Mouse (Mus musculus) left cerebral cortex, postnatal 4 days (tissue): Measurements from ENCODE around the gene Efcc1. TPM values are rescaled to one million over a fixed set of nuclear protein-coding genes. Genes with fewer than 3 reads are reported as not detected.
"Not testable (repeated sequence)": the region's sequence is repeated elsewhere in the genome, so short reads cannot be mapped to it uniquely, and the experiment has no call there.

Experiments
- DNase-seq: peaks from one replicate; pipeline ENCODE4 v3.0.0-alpha.2; 2022
- intact Hi-C: fragments of 180-260 bp; cut with DNase I; formaldehyde crosslinking; loops from one replicate; pipeline ENCODE4 v1.15.1; 2025
- total RNA-seq, 2 experiments: library from RNA; stranded (reverse); gene quantifications; 2 replicates each; pipeline ENCODE4 v1.2.3; 2021

The Efcc1 gene
- total RNA-seq, 2 experiments from 2014 or later = 3.4 to 6.2 TPM

GRCm38 (mm10) chr6:87743281-87743680 lies 12.6 kb downstream of the Efcc1 start:
- no peak for DNase-seq
- intact Hi-C loops = no loop called here

DNA sequence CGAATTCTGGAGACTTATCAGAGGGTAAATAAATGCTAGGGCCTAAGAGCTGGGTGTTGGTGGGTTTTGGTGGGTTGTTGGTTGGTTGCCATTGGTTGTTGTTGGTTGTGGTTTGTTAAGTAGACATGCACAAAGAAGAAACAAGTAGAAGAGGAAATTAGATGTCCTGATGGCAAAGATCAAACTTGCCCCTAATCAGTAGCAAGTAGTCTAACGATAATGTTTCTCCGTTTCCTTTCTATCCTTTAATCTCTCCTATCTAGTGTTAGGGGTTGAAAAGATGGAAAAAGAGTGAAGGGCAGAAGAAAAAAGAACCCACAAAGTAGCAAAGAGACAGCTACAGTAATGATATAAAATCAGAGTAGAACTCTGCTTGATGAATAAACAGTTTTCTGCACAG lies 14.0 kb downstream of the Efcc1 start:
- no peak for DNase-seq
- intact Hi-C loops = no loop called here

DNA sequence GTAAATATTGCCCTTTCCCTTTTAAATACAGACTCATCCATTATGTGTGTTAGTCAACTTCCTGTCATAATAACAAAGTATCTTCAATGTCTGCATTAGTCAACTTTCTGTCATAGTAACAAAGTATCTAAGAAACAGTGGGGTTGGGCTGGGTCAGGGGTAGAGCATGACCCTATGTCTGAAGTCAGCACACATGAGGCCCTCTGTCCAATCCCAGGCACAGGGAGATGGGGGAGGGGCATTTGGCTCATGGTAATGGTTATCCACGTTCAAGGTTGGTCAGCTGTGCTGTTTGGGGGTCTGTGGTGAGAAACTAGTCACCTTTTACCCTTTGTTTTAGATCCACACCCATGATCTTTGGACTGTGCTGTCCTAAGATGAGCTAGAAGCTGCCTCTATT lies 14.6 kb downstream of the Efcc1 start:
- DNase-seq = no peak
- intact Hi-C loops = no loop called here

DNA sequence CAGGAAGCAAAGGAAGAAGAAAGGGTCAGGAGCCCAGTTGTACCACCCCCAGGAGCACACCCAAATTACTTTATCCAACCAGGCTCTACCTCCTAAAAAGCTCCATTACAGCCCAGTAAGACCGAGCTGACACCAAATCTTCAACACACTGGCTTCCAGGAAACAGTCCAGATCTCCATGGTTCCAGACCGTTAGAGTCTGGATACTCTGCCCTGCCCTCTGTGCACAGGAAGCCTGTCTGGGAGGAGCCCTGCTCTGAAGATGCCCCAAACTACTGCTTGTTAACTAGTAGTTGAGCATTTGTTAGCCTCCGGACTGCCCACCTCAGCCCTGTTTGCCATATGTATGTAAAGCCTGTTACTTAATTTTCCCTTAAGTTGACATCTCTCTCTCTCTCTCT lies 15.4 kb downstream of the Efcc1 start:
- intact Hi-C loops = no loop called here
- DNase-seq = no peak

DNA sequence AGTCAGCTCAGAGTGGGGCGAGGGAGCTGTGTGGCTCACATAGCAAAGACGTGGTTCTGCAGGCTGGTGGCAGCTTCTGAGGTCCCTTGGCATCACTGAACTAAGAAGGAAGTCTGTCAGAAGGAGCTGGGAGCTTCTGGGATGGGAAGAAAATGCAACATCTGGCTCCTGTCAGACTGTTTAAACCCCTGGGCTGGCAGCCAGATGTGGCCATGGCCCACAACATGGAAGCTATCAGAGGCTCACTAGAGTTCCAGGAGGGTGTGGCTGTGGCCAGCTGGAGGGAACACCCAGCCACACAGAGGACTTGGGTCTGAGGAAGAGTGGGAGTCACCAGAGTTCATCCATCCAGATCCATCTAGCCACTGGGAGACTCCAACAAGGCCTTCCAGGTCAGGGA lies 16.2 kb downstream of the Efcc1 start:
- no peak for DNase-seq
- intact Hi-C loops = no loop called here

- no peak for DNase-seq
- intact Hi-C loops = no loop called here
These were observed 17.4 kb downstream of the Efcc1 start for GRCm38 (mm10) chr6:87748078-87748477.

DNA sequence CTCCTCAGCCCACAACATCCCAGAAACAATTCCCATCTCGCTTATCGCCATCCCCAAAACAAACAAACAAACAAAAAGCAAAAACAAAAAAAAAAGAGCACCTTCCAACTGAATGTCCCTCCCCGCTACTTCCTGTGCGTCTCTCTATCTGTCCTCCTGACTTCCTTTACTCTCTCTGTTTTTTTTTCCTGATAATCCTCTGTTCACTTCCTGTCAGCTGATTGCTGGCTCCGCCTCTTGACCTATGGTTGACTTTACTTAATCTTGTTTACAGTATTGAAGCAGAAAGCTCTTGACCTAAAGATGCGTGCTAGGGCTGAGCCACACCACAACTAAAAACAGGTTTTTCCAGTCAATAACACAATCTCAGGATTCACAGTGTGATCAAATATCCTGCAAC lies 17.9 kb downstream of the Efcc1 start:
- DNase-seq = no peak
- intact Hi-C loops = no loop called here

- no peak for DNase-seq
- intact Hi-C loops = no loop called here
These were observed 19.7 kb downstream of the Efcc1 start for GRCm38 (mm10) chr6:87750184-87750910.

- DNase-seq = no peak
- intact Hi-C loops = no loop called here
These were observed 20.9 kb downstream of the Efcc1 start for GRCm38 (mm10) chr6:87751574-87751973.

GRCm38 (mm10) chr6:87755196-87755595 lies 24.5 kb downstream of the Efcc1 start:
- DNase-seq = no peak
- intact Hi-C loops = no loop called here

DNA sequence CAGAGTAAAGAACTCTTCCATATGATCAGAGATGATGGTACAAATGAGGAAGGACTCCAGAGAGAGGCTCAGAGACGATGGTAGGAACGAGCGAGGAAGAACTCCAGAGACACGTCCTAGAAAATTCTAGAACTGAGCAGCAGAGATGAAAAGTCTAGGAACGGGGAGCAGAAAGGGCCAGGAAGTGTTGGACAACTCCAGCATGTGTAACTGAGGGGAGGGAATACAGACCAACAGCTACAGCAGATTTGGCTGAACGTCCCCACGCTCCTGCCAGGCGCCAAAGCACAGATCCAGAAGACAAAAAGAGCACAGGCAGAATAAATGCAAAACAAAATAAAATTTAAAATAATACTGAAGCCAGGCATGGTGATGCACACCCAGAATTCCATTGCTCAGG lies 26.2 kb downstream of the Efcc1 start:
- no peak for DNase-seq
- intact Hi-C loops = no loop called here

- intact Hi-C loops = no loop called here
- no peak for DNase-seq
These were observed 28.7 kb downstream of the Efcc1 start for GRCm38 (mm10) chr6:87759404-87759803.

DNA sequence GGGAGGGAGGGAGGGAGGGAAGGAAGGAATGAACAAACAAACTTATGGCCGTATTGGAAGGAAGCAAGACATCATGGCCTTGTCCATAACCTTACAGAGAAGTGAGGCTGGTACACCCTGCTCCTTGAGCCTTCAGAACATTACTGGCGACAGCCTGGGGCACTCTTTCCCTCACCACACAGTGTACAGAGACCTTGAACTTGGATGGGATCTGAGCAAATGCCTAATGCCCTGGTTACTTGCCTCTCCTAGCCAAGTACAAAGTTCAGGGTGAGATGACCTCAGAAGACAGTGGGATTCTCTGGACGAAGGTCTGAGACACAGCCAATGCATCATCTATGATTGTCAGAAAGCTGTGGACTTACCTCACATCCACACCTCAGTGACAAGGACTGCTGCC lies 29.2 kb downstream of the Efcc1 start:
- intact Hi-C loops = no loop called here
- no peak for DNase-seq

DNA sequence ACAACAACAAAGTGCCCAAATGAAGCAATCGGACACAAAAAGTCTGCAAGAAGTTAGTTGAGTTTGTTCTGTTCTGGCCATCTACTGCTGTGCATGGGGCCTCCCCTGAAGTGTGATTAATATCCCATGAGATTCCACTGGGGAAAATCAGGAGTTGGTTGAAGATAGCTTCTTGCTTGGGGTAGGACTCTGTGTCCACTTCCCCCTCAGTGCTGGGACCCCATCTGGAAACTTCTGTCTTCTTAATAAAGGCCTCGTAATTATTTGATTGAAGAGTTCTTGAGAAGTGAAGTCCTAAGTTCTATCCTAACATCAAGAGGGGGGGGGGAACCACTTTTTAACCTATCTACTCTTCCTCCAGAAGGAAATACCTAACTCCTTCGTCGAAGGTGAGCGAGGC lies 31.5 kb downstream of the Efcc1 start:
- DNase-seq = no peak
- intact Hi-C loops = no loop called here

- intact Hi-C loops = no loop called here
- DNase-seq = no peak
These were observed 33.0 kb downstream of the Efcc1 start for GRCm38 (mm10) chr6:87763376-87764280.

DNA sequence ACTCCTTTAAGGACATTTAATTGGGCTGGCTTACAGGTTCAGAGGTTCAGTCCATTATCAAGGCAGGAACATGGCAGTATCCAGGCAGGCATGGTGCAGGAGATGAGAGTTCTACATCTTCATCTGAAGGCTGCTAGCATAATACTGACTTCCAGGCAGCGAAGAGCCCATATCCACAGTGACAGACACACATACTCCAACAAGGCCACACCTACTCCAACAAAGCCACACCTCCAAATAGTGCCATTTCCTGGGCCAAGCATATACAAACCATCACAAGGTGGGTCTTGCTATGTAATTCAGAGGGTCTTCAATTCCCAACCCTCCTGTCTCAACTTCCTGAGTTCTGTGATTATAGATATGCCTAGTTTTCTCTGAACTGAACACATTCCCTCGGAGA lies 33.6 kb downstream of the Efcc1 start:
- DNase-seq, intact Hi-C loops: not testable (repeated sequence)

DNA sequence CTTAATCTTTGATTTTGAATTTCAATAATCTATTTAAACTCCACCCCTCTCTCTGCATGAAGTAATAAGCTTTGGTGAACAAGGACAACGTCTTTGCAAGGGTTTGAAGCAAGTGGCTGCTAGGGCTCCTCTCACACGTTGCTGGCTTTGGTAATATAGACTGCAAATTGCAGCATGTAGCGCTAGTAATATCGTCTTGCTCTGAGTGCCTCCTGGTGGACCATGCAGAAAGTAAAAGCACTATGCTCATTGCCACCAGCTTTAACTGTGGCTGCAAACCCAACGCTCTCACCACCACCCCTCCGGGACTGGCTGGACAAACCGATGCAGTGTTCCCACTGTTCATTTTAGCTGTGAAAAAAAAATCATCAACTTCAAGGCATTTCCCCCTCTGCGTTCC lies 40.0 kb downstream of the Efcc1 start:
- intact Hi-C loops = no loop called here
- DNase-seq = no peak

DNA sequence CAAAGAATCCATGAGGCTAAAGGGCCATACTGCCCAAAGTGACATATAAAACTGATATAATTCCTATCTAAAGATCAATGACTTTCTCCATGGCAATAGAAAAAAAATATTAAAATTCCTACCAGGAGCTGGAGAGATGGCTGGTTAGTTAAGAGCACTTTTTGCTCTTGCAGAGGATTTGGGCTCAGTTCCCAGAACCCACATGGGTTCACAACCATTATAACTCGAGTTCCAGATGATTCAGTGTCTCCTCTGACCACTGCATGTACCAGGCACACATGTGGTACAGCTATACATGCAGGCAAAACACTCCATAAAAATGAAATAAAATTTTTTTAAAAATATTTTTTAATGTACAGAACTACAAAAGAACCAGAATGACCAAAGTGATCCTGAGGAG lies 43.8 kb downstream of the Efcc1 start:
- no peak for DNase-seq
- intact Hi-C loops = no loop called here

GRCm38 (mm10) chr6:87774909-87775308 lies 44.2 kb downstream of the Efcc1 start:
- intact Hi-C loops = no loop called here
- DNase-seq = no peak

DNA sequence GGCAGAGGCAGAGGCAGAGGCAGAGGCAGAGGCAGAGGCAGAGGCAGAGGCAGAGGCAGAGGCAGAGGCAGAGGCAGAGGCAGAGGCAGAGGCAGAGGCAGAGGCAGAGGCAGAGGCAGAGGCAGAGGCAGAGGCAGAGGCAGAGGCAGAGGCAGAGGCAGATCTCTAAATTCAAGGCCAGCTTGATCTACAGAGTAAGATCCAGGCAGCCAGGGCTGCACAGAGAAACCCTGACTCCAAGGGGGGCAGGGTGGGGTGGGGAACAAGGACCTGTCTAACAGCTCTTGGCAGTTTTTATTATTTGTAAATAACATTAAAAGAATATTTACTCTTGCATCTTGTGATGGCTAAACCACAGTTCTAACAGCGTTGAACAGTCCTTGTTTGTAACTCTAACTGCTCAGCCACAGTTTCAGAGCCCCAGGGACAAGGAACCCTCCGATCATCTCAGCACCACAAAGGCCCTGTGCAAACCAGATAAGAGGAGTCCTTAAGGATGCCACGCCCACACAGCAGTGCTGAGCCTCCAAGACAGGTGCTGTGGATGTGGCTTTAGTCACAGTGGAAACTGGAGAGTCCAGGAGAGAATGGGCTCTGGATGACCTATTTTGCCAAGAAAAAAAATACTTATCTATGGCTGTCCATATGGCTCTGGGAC lies 45.0 kb downstream of the Efcc1 start:
- DNase-seq = no peak
- intact Hi-C loops = no loop called here

GRCm38 (mm10) chr6:87776663-87777062 lies 46.0 kb downstream of the Efcc1 start:
- intact Hi-C loops = no loop called here
- no peak for DNase-seq

DNA sequence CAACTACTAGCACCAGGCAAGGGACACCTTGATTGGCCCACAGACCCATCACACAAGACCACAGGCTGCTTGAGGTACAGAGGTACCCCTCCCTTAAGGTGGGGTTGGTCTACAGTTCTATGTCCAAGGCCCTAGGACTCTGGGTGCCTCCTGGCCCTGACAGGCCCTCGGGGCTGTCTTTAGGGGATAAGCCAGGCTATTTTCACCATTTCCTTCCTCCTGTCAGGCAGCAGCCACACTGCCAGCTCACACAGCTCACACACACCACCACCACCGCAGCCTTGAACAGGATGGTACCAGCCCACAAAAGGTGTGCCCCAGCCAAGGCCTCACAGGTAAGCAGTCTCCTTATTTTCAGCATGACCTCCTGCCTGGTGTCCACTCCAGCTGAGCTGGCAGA lies 47.2 kb downstream of the Efcc1 start, which contains the start of gene Gp9:
TSS of gene Gp9 (plus strand) at position 231 of the 400 bp plus-strand sequence.
- DNase-seq = no peak
- intact Hi-C loops = no loop called here
